Mouse (Mus musculus): Measurements from ENCODE around the gene Arhgap11a. TPM values are rescaled to one million over a fixed set of nuclear protein-coding genes. Genes with fewer than 3 reads are reported as not detected.

Arhgap11a gene
- polyA plus RNA-seq, 1 experiment from 2014 or later = 7.1 TPM

Other genes with a start within 250 kb of the Arhgap11a start
- gene Grem1, start 90.0 kb downstream of the Arhgap11a start, polyA plus RNA-seq (2014; fragmentation: Nextera tagmentation; extraction: Ambion mirVana) = 7.1 and 7.5 TPM in 2 replicates
- 16.4 and 17.7 TPM in 2 replicates for gene Scg5, start 19.5 kb downstream of the Arhgap11a start, polyA plus RNA-seq (2014; fragmentation: Nextera tagmentation; extraction: Ambion mirVana)
- gene Gjd2, start 165.0 kb upstream of the Arhgap11a start, polyA plus RNA-seq (2014; fragmentation: Nextera tagmentation; extraction: Ambion mirVana) = 0.62 and 1.1 TPM in 2 replicates
- gene Actc1, start 204.9 kb upstream of the Arhgap11a start, polyA plus RNA-seq (2014; fragmentation: Nextera tagmentation; extraction: Ambion mirVana) = 43.6 and 50.3 TPM in 2 replicates